Mouse (Mus musculus) embryonic facial prominence, embryonic 12.5 days (tissue): ENCODE data around the gene Mogs. TPM values are rescaled to one million over a fixed set of nuclear protein-coding genes. Genes with fewer than 3 reads are reported as not detected.

Experiments used
- ATAC-seq: fragments of 200-750 bp; cut with Nextera tagmentation; 2 replicates; pipeline ENCODE4 v1.8.0; 2017; ENCODE audit not compliant: insufficient number of reproducible peaks, insufficient read depth, low FRiP score, low TSS enrichment
- H3K27ac ChIP-seq: fragments of 300-500 bp; sonication (generic); 2 replicates; pipeline ENCODE4 v1.5.1; 2016; ENCODE audit warnings: mild to moderate bottlenecking
- H3K27me3 ChIP-seq: fragments of 300-500 bp; sonication (generic); 2 replicates; pipeline ENCODE4 v1.6.1; 2016; ENCODE audit warnings: mild to moderate bottlenecking, moderate library complexity
- H3K36me3 ChIP-seq: fragments of 300-500 bp; sonication (generic); 2 replicates; pipeline ENCODE4 v1.6.1; 2016; ENCODE audit warnings: mild to moderate bottlenecking
- H3K4me1 ChIP-seq: fragments of 300-500 bp; sonication (generic); 2 replicates; pipeline ENCODE4 v1.6.1; 2016
- H3K4me2 ChIP-seq: fragments of 300-500 bp; sonication (generic); replicated peaks from 2 replicates; pipeline ENCODE4 v1.6.1; 2016; ENCODE audit warnings: mild to moderate bottlenecking, moderate library complexity
- H3K4me3 ChIP-seq: fragments of 300-500 bp; sonication (generic); 2 replicates; pipeline ENCODE4 v1.5.1; 2016; ENCODE audit warnings: mild to moderate bottlenecking
- H3K9ac ChIP-seq: fragments of 300-500 bp; sonication (generic); 2 replicates; pipeline ENCODE4 v1.6.1; 2016; ENCODE audit warnings: mild to moderate bottlenecking, moderate library complexity
- H3K9me3 ChIP-seq: fragments of 300-500 bp; sonication (generic); 2 replicates; pipeline ENCODE4 v1.6.1; 2016; ENCODE audit warnings: mild to moderate bottlenecking, moderate library complexity
- WGBS: fragments of 180-500 bp; shearing (Covaris S2); methylation state at CpG from one replicate; pipeline ENCODE4 v1.1.7; 2016; 5-methylcytosine and 5-hydroxymethylcytosine counted together
- polyA plus RNA-seq: library from polyadenylated mRNA; unstranded; fragments of >200 nt; fragmentation: Nextera tagmentation; extraction: Ambion mirVana; gene quantifications from 2 replicates; pipeline ENCODE4 v1.2.1, GENCODE M21; 2016

Gene Mogs
- polyA plus RNA-seq, 1 experiment from 2014 or later = 55.2 TPM

DNA sequence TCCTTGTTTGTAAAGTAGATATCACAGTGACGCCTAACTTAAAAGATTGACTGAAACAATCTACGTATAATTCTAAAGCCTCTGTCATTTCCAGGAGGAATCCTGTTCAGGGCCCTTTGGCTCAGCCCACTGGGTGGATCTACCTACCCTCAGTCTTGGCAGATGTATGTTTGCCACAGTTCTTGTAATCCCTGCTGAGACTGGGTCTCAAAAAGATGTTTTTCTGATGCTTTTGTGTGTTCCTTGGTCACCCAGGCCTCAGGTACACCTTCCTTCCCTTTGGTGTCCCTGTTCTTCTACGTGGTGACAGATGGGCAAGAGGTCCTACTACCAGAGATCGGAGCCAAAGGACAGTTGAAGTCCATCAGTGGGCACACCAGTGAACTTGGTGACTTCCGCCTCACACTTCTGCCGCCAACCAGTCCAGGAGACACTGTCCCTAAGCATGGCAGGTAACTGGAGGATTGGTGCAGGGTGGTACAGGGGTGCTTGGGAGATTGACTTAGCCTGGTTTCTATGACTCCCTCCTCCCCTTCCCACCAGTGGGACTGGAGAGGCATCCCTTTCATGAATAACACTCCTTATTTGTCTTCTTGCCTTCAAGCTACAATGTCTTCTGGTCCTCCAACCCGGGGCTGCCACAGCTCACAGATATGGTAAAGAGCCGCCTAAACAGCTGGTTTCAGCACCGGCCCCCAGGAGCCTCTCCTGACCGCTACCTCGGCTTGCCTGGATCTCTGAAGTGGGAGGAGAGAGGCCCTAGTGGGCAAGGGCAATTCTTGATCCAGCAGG is 1.3 kb downstream of the Mogs start:
- peak overlapping the region; percentile 71 for H3K4me3 ChIP-seq
- H3K4me1 ChIP-seq = peaks cover 26% of the 10 kb centered on the region
- H3K36me3 ChIP-seq = peaks cover 33% of the 10 kb centered on the region
- H3K4me2 ChIP-seq = peak overlapping the region; percentile 97
- H3K9me3 ChIP-seq = no peaks in the 10 kb centered on the region
- H3K27ac ChIP-seq = peak overlapping the region; percentile 83; the same call in 1 of the 2 replicates
- H3K27me3 ChIP-seq = no peaks in the 10 kb centered on the region
- 72% methylated on average over 11 of the region's 11 CpGs for WGBS
- no peak for ATAC-seq
- peak overlapping the region; percentile 96 for H3K9ac ChIP-seq

DNA sequence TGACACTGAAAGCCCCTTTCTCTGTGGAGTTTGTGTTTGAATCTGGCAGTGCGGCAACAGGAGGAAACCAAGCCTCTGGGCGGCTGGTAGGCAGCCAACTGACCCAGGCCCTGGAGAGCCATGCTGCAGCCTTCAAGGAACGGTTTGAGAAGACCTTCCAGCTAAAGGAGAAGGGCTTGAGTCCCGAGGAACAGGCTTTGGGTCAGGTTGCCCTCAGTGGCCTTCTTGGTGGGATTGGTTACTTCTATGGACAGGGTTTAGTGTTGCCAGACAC is 1.8 kb downstream of the Mogs start:
- Histone ChIP-seq H3K27ac (peak overlapping the region; percentile 69; the same call in 1 of the 2 replicates), H3K9me3 (no peaks in the 10 kb centered on the region), H3K4me1 (peaks cover 26% of the 10 kb centered on the region), H3K36me3 (peaks cover 33% of the 10 kb centered on the region), H3K4me3 (0 out of 2 replicates have a peak overlapping the region, but pooled peaks have one; percentile 71), H3K4me2 (peak overlapping the region; percentile 97; the same call in 1 of the 2 replicates), H3K27me3 (no peaks in the 10 kb centered on the region), H3K9ac (peak overlapping the region; percentile 96; the same call in 1 of the 2 replicates)
- WGBS = 84% methylated on average over 4 of the region's 4 CpGs
- no peak for ATAC-seq

DNA sequence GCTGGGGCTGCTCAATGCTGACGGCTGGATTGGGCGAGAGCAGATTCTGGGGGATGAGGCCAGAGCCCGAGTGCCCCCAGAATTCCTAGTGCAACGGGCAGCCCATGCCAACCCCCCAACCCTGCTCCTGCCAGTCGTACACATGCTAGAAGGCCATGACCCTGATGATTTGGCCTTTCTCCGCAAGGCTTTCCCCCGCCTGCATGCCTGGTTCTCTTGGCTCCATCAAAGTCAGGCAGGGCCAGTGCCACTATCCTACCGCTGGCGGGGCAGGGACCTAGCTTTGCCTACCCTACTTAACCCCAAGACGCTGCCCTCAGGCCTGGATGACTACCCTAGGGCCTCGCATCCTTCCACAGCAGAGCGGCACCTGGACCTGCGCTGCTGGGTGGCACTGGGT is 2.3 kb downstream of the Mogs start:
- no peak for ATAC-seq
- Histone ChIP-seq H3K27ac (no peak overlapping the region), H3K4me3 (0 out of 2 replicates have a peak overlapping the region, but pooled peaks have one; percentile 1), H3K4me2 (no peak overlapping the region), H3K36me3 (peaks cover 33% of the 10 kb centered on the region), H3K27me3 (no peaks in the 10 kb centered on the region), H3K4me1 (peaks cover 27% of the 10 kb centered on the region), H3K9ac (no peak overlapping the region), H3K9me3 (no peaks in the 10 kb centered on the region)
- 90% methylated on average over 13 of the region's 13 CpGs for WGBS

DNA sequence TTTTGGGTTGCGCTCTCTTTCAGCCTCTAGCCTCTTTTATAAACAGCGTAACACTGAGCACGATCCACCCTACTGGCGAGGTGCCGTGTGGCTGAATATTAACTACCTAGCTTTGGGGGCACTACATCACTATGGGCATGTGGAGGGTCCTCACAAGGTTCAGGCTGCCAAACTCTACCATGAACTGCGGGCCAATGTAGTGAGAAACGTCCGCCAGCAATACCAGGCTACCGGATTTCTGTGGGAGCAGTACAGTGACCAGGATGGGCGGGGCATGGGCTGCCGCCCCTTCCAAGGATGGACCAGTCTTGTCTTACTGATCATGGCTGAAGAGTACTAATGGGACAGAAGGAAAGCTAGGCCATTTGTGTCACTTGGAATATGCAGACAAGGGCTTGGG is 3.1 kb downstream of the Mogs start:
- H3K9me3 ChIP-seq = no peaks in the 10 kb centered on the region
- 0 out of 2 replicates have a peak overlapping the region, but pooled peaks have one; percentile 2 for H3K4me3 ChIP-seq
- 85% methylated on average over 11 of the region's 11 CpGs for WGBS
- no peak overlapping the region for H3K4me2 ChIP-seq
- ATAC-seq = no peak
- peaks cover 33% of the 10 kb centered on the region for H3K36me3 ChIP-seq
- H3K4me1 ChIP-seq = peaks cover 33% of the 10 kb centered on the region
- no peak overlapping the region for H3K9ac ChIP-seq
- no peak overlapping the region for H3K27ac ChIP-seq
- H3K27me3 ChIP-seq = no peaks in the 10 kb centered on the region

DNA sequence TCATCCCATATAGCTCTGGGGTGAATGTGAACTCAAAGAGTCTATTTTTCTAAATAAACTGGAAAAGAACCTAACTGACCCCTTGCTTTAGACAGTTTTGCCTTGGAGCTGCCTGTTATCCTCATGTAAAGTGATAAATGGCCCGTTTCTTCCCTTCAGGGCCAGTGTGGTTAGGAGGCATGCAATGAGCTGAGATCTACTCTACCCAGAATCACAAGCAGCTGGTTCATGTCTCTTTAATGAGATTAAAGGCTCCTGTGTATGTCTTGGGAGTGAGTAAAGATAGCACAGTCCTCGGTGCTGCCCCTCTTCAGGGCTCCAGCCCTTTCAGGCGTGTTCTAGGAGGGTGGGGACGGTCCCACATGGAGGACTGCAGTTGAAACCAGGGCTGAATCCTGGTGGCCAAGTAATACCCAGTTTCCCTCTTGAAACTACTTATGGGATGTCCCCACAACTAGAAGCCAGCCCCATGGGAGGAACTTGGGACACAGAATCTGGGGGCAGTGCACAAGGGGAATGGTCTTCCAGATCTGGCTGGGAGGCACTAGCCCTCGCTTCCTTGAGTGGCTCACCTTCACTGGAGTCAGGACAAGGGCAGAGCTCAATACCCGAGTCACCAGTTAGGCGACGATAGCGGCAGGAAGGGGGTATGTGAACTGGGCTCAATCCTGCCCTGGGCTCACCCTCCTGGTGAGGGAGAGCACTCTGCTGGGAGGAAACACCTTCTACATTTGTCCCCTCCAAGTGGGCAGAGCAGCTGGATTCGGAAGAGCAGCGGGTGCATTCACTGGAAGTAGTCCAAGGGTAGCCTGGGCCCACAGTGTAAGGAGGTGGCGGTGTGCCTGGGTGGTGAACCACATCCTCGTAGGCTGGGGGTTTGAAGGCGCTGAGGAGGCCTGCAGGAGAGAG is 3.8 kb downstream of the Mogs start:
- peak overlapping the region; percentile 87; the same call in 1 of the 2 replicates for H3K27ac ChIP-seq
- H3K9ac ChIP-seq = peak overlapping the region; percentile 24; the same call in 1 of the 2 replicates
- no peak for ATAC-seq
- H3K4me3 ChIP-seq = 0 out of 2 replicates have a peak overlapping the region, but pooled peaks have one; percentile 66
- peak overlapping the region; percentile 85 for H3K4me2 ChIP-seq
- H3K9me3 ChIP-seq = no peaks in the 10 kb centered on the region
- H3K27me3 ChIP-seq = no peaks in the 10 kb centered on the region
- peaks cover 33% of the 10 kb centered on the region for H3K36me3 ChIP-seq
- 85% methylated on average over 14 of the region's 14 CpGs for WGBS
- H3K4me1 ChIP-seq = peaks cover 39% of the 10 kb centered on the region

DNA sequence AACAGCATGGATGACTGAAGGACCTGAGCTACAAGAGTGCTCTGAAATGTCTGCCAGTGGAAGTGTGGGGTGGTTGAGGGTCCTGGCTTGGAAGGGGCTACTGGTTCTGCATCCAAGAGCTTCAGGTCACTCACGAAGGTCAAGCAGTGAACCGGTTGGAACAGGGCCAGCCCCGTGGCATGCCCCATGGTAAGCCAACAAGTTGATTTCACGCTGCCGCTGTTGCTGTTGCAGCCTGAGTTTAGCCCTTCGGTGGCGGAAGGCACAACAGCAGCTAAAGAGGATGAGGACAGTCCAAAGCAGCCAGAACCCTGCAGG is 4.4 kb downstream of the Mogs start:
- Histone ChIP-seq H3K4me1 (peaks cover 42% of the 10 kb centered on the region), H3K9me3 (no peaks in the 10 kb centered on the region), H3K27me3 (no peaks in the 10 kb centered on the region), H3K36me3 (peaks cover 33% of the 10 kb centered on the region), H3K9ac (peak overlapping the region; percentile 77), H3K4me3 (peak overlapping the region; percentile 66), H3K27ac (0 out of 2 replicates have a peak overlapping the region, but pooled peaks have one; percentile 87), H3K4me2 (peak overlapping the region; percentile 85)
- ATAC-seq = no peak
- 75% methylated on average over 7 of the region's 7 CpGs for WGBS

DNA sequence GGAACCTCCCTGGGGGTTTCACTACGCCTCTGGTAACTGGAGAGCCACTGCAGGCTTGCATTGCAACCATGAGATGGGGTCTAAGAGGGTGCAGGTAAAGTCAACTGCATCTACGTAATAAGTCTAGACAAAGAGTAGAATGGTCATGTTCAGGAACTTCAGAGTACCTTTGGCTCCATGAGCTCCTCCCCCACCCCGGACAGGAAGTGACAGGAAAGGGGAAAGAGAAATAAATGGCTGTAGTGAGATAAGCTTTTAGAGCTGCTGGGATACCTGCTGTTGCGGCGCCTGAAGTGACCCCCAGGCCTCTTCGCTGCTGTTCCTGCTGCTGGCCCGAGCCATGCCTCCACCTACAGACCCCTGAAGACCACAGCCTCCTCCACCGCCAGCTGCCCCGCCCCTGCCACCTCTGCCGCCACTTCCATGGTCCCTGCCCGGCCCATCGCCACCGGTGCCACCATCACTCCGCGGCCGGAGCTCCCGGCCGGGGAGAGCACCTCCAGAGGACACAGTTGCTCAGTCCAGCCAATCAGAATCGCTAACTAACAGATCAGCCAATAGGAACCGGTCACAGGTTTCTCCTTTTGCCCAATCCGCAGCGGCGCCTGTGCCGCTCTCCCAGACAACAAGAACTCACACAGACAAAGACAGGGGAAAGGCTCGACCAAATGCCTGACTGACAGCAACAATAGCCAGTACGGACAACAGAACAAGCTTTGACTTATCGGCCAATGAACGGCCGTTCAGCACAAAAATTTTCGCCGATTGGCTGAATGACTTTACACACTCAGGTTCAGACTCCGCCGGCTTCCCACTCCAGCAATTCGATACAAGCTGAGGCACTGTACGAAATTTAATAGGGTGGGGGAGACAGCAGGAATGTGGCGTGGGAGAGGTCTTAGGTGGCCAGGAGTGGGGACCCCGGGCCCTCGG is 5.9 kb downstream of the Mogs start, which contains the start of gene Wbp1:
Gene Wbp1, minus strand, starts transcription at position 630 of the 933 bp plus-strand sequence.
- Histone ChIP-seq H3K27me3 (no peaks in the 10 kb centered on the region), H3K4me3 (peak within 1 kb of the TSS; percentile 66), H3K27ac (peak within 1 kb of the TSS; percentile 100), H3K4me2 (peak within 1 kb of the TSS; percentile 85), H3K9me3 (no peaks in the 10 kb centered on the region), H3K36me3 (peaks cover 33% of the 10 kb centered on the region), H3K4me1 (peaks cover 42% of the 10 kb centered on the region), H3K9ac (peak within 1 kb of the TSS; percentile 92)
- peak; percentile 96 for ATAC-seq
- WGBS = under 1% methylated on average over 37 of the region's 38 CpGs

DNA sequence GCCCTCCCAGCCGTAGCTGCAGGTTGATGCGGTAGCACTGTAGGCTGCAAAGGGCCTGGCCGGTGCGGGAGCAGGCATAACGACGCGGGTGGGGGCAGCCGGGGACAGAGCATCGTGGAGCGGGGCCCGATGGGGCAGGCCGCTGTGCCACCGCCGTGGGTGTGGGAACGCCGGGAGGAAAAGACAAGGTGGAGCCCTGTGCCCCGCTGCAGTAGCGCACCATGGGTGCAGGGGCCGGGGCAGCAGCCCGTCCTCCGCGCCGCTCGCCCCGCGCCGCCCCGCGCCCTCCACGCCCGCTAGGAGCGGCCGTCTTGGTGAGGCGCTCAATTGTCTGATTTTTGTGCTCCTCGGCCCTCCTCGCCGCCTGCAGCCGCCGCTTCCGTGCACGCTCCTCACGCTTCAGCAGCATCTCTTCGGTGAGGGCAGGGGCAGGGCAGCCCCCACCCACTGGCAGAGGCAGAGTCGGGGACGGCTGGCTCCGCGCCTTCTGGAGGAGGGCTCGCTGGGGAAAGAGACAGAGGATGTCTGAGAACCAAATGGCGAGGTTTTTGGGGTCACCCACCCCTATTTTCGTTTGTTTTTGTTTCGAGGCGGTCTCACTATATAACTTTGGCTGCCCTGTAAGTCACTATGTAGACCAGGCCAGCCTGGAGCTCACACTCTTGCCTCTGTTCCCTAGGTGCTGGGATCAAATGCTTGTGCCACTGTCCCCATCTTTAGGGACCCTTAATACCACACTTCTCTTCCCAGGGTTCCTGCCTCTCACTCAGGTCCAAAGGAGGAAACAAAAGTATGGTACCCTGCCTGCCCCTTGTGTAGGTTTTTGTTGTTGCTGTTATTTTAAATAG is 6.8 kb downstream of the Mogs start:
- under 1% methylated on average over 52 of the region's 52 CpGs for WGBS
- no peaks in the 10 kb centered on the region for H3K9me3 ChIP-seq
- no peak for ATAC-seq
- peak overlapping the region; percentile 66 for H3K4me3 ChIP-seq
- peak overlapping the region; percentile 100 for H3K27ac ChIP-seq
- no peaks in the 10 kb centered on the region for H3K27me3 ChIP-seq
- peaks cover 36% of the 10 kb centered on the region for H3K4me1 ChIP-seq
- peaks cover 28% of the 10 kb centered on the region for H3K36me3 ChIP-seq
- peak overlapping the region; percentile 85 for H3K4me2 ChIP-seq
- H3K9ac ChIP-seq = peak overlapping the region; percentile 92

DNA sequence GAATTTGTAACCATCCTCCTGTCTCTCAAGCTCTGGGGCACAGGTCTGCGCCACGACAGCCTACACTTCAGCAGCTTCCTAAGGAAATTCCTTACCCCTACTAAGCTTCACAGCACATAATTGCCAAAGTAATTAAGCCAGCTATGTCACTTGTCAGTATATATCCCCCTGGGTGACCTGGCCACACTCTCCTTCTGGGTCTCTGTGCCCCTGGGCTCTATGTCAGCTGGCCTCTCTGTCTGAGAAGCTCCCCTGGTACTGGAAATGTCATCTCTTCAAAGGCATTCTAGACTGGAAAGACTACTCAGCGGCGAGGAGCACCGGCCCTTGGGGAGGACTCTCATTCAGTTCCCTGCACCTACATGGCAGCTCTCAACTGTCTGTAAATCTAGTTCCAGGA is 7.7 kb downstream of the Mogs start:
- WGBS = 69% methylated on average over 5 of the region's 5 CpGs
- no peaks in the 10 kb centered on the region for H3K27me3 ChIP-seq
- peak overlapping the region; percentile 66 for H3K4me3 ChIP-seq
- H3K9ac ChIP-seq = peak overlapping the region; percentile 92; the same call in 1 of the 2 replicates
- peak overlapping the region; percentile 100; the same call in 1 of the 2 replicates for H3K27ac ChIP-seq
- H3K4me1 ChIP-seq = peaks cover 36% of the 10 kb centered on the region
- no peak for ATAC-seq
- no peaks in the 10 kb centered on the region for H3K9me3 ChIP-seq
- H3K36me3 ChIP-seq = peaks cover 19% of the 10 kb centered on the region
- H3K4me2 ChIP-seq = peak overlapping the region; percentile 85

DNA sequence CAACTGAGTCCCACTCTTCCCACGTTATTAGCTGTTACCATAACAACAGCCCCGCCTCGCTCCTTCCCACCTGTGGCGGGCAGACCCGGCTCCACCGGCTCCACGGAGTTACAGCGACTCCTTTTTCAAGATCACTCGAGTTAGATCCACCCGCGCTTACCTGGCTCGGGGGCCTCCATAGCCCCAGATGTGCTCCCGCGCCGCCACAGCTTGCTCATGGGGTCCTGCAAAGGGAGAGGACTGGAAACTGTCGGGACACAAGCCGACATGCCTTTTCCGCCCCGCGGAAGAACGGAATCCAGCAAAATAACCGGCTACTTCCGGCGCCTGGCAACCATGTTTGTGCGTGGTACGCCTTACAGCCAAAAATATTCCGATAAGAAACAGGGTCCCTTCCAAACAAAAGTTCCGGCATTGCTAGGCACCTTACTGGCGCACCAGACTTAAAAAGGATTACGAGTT is 9.6 kb downstream of the Mogs start:
- Histone ChIP-seq H3K27me3 (no peaks in the 10 kb centered on the region), H3K9me3 (no peaks in the 10 kb centered on the region), H3K27ac (peak overlapping the region; percentile 70), H3K36me3 (0 out of 2 replicates have a peak, but pooled peaks cover under 1% of the 10 kb centered on the region), H3K4me2 (peak overlapping the region; percentile 90), H3K4me1 (peaks cover 30% of the 10 kb centered on the region), H3K4me3 (peak overlapping the region; percentile 73), H3K9ac (peak overlapping the region; percentile 69)
- WGBS = under 1% methylated on average over 30 of the region's 30 CpGs
- ATAC-seq = no peak
